ENCODE assay signal across 11 mouse cellular contexts in genomic region chr5:3527041-3527691, GRCm38 (mm10). TPM values are rescaled to one million over a fixed set of nuclear protein-coding genes. Genes with fewer than 3 reads are reported as not detected.
DNase-seq lines count a peak whose midpoint lies in the region; ATAC-seq lines count a peak whose summit lies in the region.
"Had no signal": no experiment of that assay in that cellular context is flagged by ENCODE, and none has a peak within 500 bp of the region (broad histone marks: within the 10 kb centered on the region; RNA-seq: fewer than 3 reads in every experiment).

No protein-coding gene starts in this region.

- no peak overlapping the region for H3K27ac ChIP-seq in forebrain, embryonic 12.5 days
- no peak overlapping the region for H3K27ac ChIP-seq in forebrain, embryonic 15.5 days (replicated peaks)
- H3K27ac ChIP-seq in embryonic facial prominence, embryonic 13.5 days = no peak overlapping the region
- H3K27ac ChIP-seq: limb, embryonic 12.5 days had no signal

- H3K9ac ChIP-seq in forebrain, embryonic 12.5 days = no peak overlapping the region
- H3K9ac ChIP-seq in forebrain, embryonic 15.5 days (replicated peaks) = no peak overlapping the region
- H3K9ac ChIP-seq in embryonic facial prominence, embryonic 13.5 days = no peak overlapping the region
- H3K9ac ChIP-seq: limb, embryonic 12.5 days had no signal

- H3K9me3 ChIP-seq in forebrain, embryonic 12.5 days = no peaks in the 10 kb centered on the region
- no peaks in the 10 kb centered on the region for H3K9me3 ChIP-seq in forebrain, embryonic 15.5 days
- H3K9me3 ChIP-seq in embryonic facial prominence, embryonic 13.5 days = no peaks in the 10 kb centered on the region
- H3K9me3 ChIP-seq: limb, embryonic 12.5 days had no signal

- no peaks in the 10 kb centered on the region for H3K36me3 ChIP-seq in forebrain, embryonic 12.5 days (replicated peaks)
- H3K36me3 ChIP-seq in forebrain, embryonic 15.5 days = no peaks in the 10 kb centered on the region
- H3K36me3 ChIP-seq in embryonic facial prominence, embryonic 13.5 days = 0 out of 2 replicates have a peak, but pooled peaks cover 4% of the 10 kb centered on the region
- H3K36me3 ChIP-seq: limb, embryonic 12.5 days had no signal

- peak; percentile 48 for DNase-seq in 416B (ENCODE audit: low read depth)
- no peak for DNase-seq in testis, postnatal 10 days (ENCODE audit: low spot score)
- DNase-seq in Muller cell, postnatal 12 days (ENCODE audit: inconsistent ontology term) = no peak
- DNase-seq: B cell, adult 2 months; cerebellum, adult 9-10 months had no signal

- ATAC-seq in forebrain, embryonic 12.5 days (ENCODE audit: low FRiP score) = peak; percentile 69
- ATAC-seq in forebrain, embryonic 15.5 days (replicated peaks) = no peak
- ATAC-seq in embryonic facial prominence, embryonic 13.5 days (ENCODE audit: insufficient number of reproducible peaks, insufficient read depth, low FRiP score, low TSS enrichment, low read depth) = peak; percentile 57; the same call in 1 of the 2 replicates
- ATAC-seq in megakaryocyte progenitor cell, adult 5-6 weeks (replicated peaks; ENCODE audit: poor library complexity) = peak; percentile 19; the same call in 1 of the 2 replicates
- ATAC-seq in megakaryocyte, adult 5-6 weeks (ENCODE audit: poor library complexity, severe bottlenecking) = no peak

- no peaks in the 10 kb centered on the region for H3K27me3 ChIP-seq in forebrain, embryonic 12.5 days
- H3K27me3 ChIP-seq in forebrain, embryonic 15.5 days = no peaks in the 10 kb centered on the region
- no peaks in the 10 kb centered on the region for H3K27me3 ChIP-seq in embryonic facial prominence, embryonic 13.5 days
- H3K27me3 ChIP-seq: limb, embryonic 12.5 days had no signal

- H3K4me3 ChIP-seq in forebrain, embryonic 12.5 days (replicated peaks) = no peak overlapping the region
- H3K4me3 ChIP-seq in forebrain, embryonic 15.5 days = no peak overlapping the region
- H3K4me3 ChIP-seq in embryonic facial prominence, embryonic 13.5 days = no peak overlapping the region
- H3K4me3 ChIP-seq: limb, embryonic 12.5 days had no signal

- WGBS in forebrain, embryonic 12.5 days = 29% methylated on average over 5 of the region's 5 CpGs
- 34% methylated on average over 5 of the region's 5 CpGs for WGBS in forebrain, embryonic 15.5 days
- 35% methylated on average over 5 of the region's 5 CpGs for WGBS in embryonic facial prominence, embryonic 13.5 days

- peaks cover 10% of the 10 kb centered on the region for H3K4me1 ChIP-seq in forebrain, embryonic 12.5 days
- no peaks in the 10 kb centered on the region for H3K4me1 ChIP-seq in forebrain, embryonic 15.5 days
- peaks cover 18% of the 10 kb centered on the region for H3K4me1 ChIP-seq in embryonic facial prominence, embryonic 13.5 days

- H3K4me2 ChIP-seq in forebrain, embryonic 12.5 days = no peak overlapping the region
- no peak overlapping the region for H3K4me2 ChIP-seq in forebrain, embryonic 15.5 days (replicated peaks)
- H3K4me2 ChIP-seq in embryonic facial prominence, embryonic 13.5 days = no peak overlapping the region
- H3K4me2 ChIP-seq: limb, embryonic 12.5 days had no signal

RNA-seq across cellular contexts. Expression of gene Fam133b, which starts 16.5 kb away (rescaled TPM):
- 44.1 and 44.6 TPM in 2 replicates for polyA plus RNA-seq in forebrain, embryonic 12.5 days (2016; fragmentation: Nextera tagmentation; extraction: Ambion mirVana)
- 28.4 and 30.3 TPM in 2 replicates for polyA plus RNA-seq in forebrain, embryonic 15.5 days (2015; fragmentation: Nextera tagmentation; extraction: Ambion mirVana)
- 39.1 and 41.6 TPM in 2 replicates for polyA plus RNA-seq in embryonic facial prominence, embryonic 13.5 days (2015; fragmentation: Nextera tagmentation; extraction: Ambion mirVana)
- total RNA-seq in megakaryocyte progenitor cell, adult 5-6 weeks (2015) = 82.1 and 105 TPM in 2 replicates
- total RNA-seq in megakaryocyte progenitor cell, adult 5-6 weeks (2017) = 98.5 and 129 TPM in 2 replicates
- total RNA-seq in megakaryocyte, adult 5-6 weeks (2015) = 37.1 and 39.5 TPM in 2 replicates
- total RNA-seq in megakaryocyte, adult 5-6 weeks (2017) = 47.1 and 50.9 TPM in 2 replicates

RNA-seq across cellular contexts. Expression of gene 1700109H08Rik, which starts 44.2 kb away (rescaled TPM):
- 4.9 and 6.2 TPM in 2 replicates for polyA plus RNA-seq in forebrain, embryonic 12.5 days (2016; fragmentation: Nextera tagmentation; extraction: Ambion mirVana)
- 3.2 and 4.1 TPM in 2 replicates for polyA plus RNA-seq in forebrain, embryonic 15.5 days (2015; fragmentation: Nextera tagmentation; extraction: Ambion mirVana)
- polyA plus RNA-seq in embryonic facial prominence, embryonic 13.5 days (2015; fragmentation: Nextera tagmentation; extraction: Ambion mirVana) = 3.5 and 4.5 TPM in 2 replicates
- 21.7 and 34.3 TPM in 2 replicates for total RNA-seq in megakaryocyte progenitor cell, adult 5-6 weeks (2015)
- total RNA-seq in megakaryocyte progenitor cell, adult 5-6 weeks (2017) = 13.2 and 14.0 TPM in 2 replicates
- 4.5 and 12.2 TPM in 2 replicates for total RNA-seq in megakaryocyte, adult 5-6 weeks (2015)
- total RNA-seq in megakaryocyte, adult 5-6 weeks (2017) = 4.9 and 5.0 TPM in 2 replicates

Comparison
In these comparisons a context has a peak if more than half of its experiments do, and no peak if none do; other contexts are left out.
1. ATAC-seq: peak in forebrain, embryonic 12.5 days (single experiment), embryonic facial prominence, embryonic 13.5 days (single experiment) and megakaryocyte progenitor cell, adult 5-6 weeks (single experiment); none in forebrain, embryonic 15.5 days (single experiment) and megakaryocyte, adult 5-6 weeks (single experiment).